Comparison of ENCODE assay signal across 22 mouse cellular contexts in genomic region chr17:48645056-48645455, GRCm38 (mm10).
DNase-seq lines count a peak whose midpoint lies in the region; ATAC-seq and TF ChIP-seq lines count a peak whose summit lies in the region.
"Had no signal": no experiment of that assay in that cellular context is flagged by ENCODE, and none has a peak within 500 bp of the region (broad histone marks: within the 10 kb centered on the region; RNA-seq: fewer than 3 reads in every experiment).

No protein-coding gene starts in this region.

- H3K4me1 ChIP-seq in forebrain, embryonic 16.5 days (replicated peaks; ENCODE audit: control insufficient read depth, insufficient read depth, low read length), result no peaks in the 10 kb centered on the region
- peaks cover 3% of the 10 kb centered on the region; the same call in 1 of the 2 replicates for H3K4me1 ChIP-seq in forebrain, embryonic 12.5 days
- H3K4me1 ChIP-seq in lung, embryonic 14.5 days (ENCODE audit: insufficient read depth), result no peaks in the 10 kb centered on the region
- H3K4me1 ChIP-seq in embryonic facial prominence, embryonic 14.5 days (ENCODE audit: control insufficient read depth, insufficient read depth, low read length), result no peaks in the 10 kb centered on the region
- H3K4me1 ChIP-seq: embryonic facial prominence, embryonic 15.5 days; forebrain, embryonic 15.5 days; hindbrain, embryonic 13.5 days had no signal

- no peak overlapping the region for H3K9ac ChIP-seq in forebrain, embryonic 16.5 days (replicated peaks; ENCODE audit: low read depth, low read length)
- H3K9ac ChIP-seq in forebrain, embryonic 12.5 days, result no peak overlapping the region
- no peak overlapping the region for H3K9ac ChIP-seq in lung, embryonic 14.5 days
- no peak overlapping the region for H3K9ac ChIP-seq in embryonic facial prominence, embryonic 14.5 days (ENCODE audit: low read depth, low read length)
- H3K9ac ChIP-seq: embryonic facial prominence, embryonic 15.5 days; forebrain, embryonic 15.5 days; hindbrain, embryonic 13.5 days had no signal

- 80% methylated on average over 1 of the region's 1 CpGs for WGBS in forebrain, embryonic 16.5 days
- WGBS in forebrain, embryonic 12.5 days, result 91% methylated on average over 1 of the region's 1 CpGs
- 88% methylated on average over 1 of the region's 1 CpGs for WGBS in lung, embryonic 14.5 days
- WGBS in embryonic facial prominence, embryonic 14.5 days, result 62% methylated on average over 1 of the region's 1 CpGs

- H3K4me2 ChIP-seq in forebrain, embryonic 16.5 days (ENCODE audit: low read length), result no peak overlapping the region
- no peak overlapping the region for H3K4me2 ChIP-seq in forebrain, embryonic 12.5 days
- no peak overlapping the region for H3K4me2 ChIP-seq in lung, embryonic 14.5 days
- no peak overlapping the region for H3K4me2 ChIP-seq in embryonic facial prominence, embryonic 14.5 days (ENCODE audit: low read depth, low read length)
- H3K4me2 ChIP-seq: embryonic facial prominence, embryonic 15.5 days; forebrain, embryonic 15.5 days; heart, embryonic 11.5 days; hindbrain, embryonic 13.5 days had no signal

- H3K27me3 ChIP-seq in forebrain, embryonic 16.5 days (replicated peaks; ENCODE audit: control insufficient read depth, insufficient read depth, low read length), result no peaks in the 10 kb centered on the region
- no peaks in the 10 kb centered on the region for H3K27me3 ChIP-seq in forebrain, embryonic 12.5 days
- no peaks in the 10 kb centered on the region for H3K27me3 ChIP-seq in lung, embryonic 14.5 days (ENCODE audit: insufficient read depth, low read length)
- no peaks in the 10 kb centered on the region for H3K27me3 ChIP-seq in embryonic facial prominence, embryonic 14.5 days (replicated peaks; ENCODE audit: control insufficient read depth, insufficient read depth, low read length)
- H3K27me3 ChIP-seq: embryonic facial prominence, embryonic 15.5 days; forebrain, embryonic 15.5 days; hindbrain, embryonic 13.5 days had no signal

- H3K4me3 ChIP-seq in forebrain, embryonic 16.5 days (replicated peaks; ENCODE audit: low read length), result no peak overlapping the region
- no peak overlapping the region for H3K4me3 ChIP-seq in forebrain, embryonic 12.5 days (replicated peaks)
- no peak overlapping the region for H3K4me3 ChIP-seq in lung, embryonic 14.5 days (ENCODE audit: low read depth, low read length)
- H3K4me3 ChIP-seq in embryonic facial prominence, embryonic 14.5 days (ENCODE audit: low read depth, low read length), result no peak overlapping the region
- H3K4me3 ChIP-seq: embryonic facial prominence, embryonic 15.5 days; forebrain, embryonic 15.5 days; gastrocnemius, adult 2 months; hindbrain, embryonic 13.5 days had no signal

- TF ChIP-seq CTCF in lung, embryonic 14.5 days (IDR thresholded peaks at IDR 0.05; ENCODE audit: low read depth), result no peak

- 0 out of 2 replicates have a peak, but pooled peaks have one; percentile 28 for ATAC-seq in forebrain, embryonic 16.5 days
- ATAC-seq in forebrain, embryonic 12.5 days (ENCODE audit: low FRiP score), result no peak
- no peak for ATAC-seq in lung, embryonic 14.5 days (ENCODE audit: insufficient read depth)
- no peak for ATAC-seq in embryonic facial prominence, embryonic 14.5 days (ENCODE audit: low read depth)
- no peak for ATAC-seq in CD4-positive, CD25-positive, alpha-beta regulatory T cell, adult 4 months
- ATAC-seq: activated CD4-positive, CD25-positive, alpha-beta regulatory T cell, adult 4 months; forebrain, embryonic 15.5 days; hindbrain, embryonic 16.5 days; inflammation-experienced regulatory T-cells, adult 6 months; intestine, embryonic 16.5 days had no signal

- H3K27ac ChIP-seq in forebrain, embryonic 16.5 days (ENCODE audit: low read length), result no peak overlapping the region
- H3K27ac ChIP-seq in forebrain, embryonic 12.5 days, result no peak overlapping the region
- H3K27ac ChIP-seq in lung, embryonic 14.5 days (ENCODE audit: low read depth), result no peak overlapping the region
- no peak overlapping the region for H3K27ac ChIP-seq in embryonic facial prominence, embryonic 14.5 days (replicated peaks; ENCODE audit: low read depth, low read length)
- H3K27ac ChIP-seq: embryonic facial prominence, embryonic 15.5 days; forebrain, embryonic 15.5 days; gastrocnemius, adult 2 months; hindbrain, embryonic 13.5 days had no signal

- DNase-seq in lung, embryonic 14.5 days, result peak; percentile 8
- no peak for DNase-seq in lung, postnatal 36 days
- peak; percentile 56 for DNase-seq in embryonic facial prominence, embryonic 14.5 days (ENCODE audit: low spot score)
- DNase-seq: adrenal gland, adult 8-10 months; adrenal gland, postnatal 25 days; cerebellum, adult 18-20 months; cerebellum, adult 9-11 months; cerebellum, postnatal 25 days; gastrocnemius, adult 2 months; gastrocnemius, postnatal 14 days; kidney, adult 18-20 months had no signal

- H3K9me3 ChIP-seq in forebrain, embryonic 16.5 days (ENCODE audit: control insufficient read depth, low read length), result no peaks in the 10 kb centered on the region
- no peaks in the 10 kb centered on the region for H3K9me3 ChIP-seq in forebrain, embryonic 12.5 days
- no peaks in the 10 kb centered on the region for H3K9me3 ChIP-seq in lung, embryonic 14.5 days (ENCODE audit: low read depth, low read length)
- 0 out of 2 replicates have a peak, but pooled peaks cover 5% of the 10 kb centered on the region for H3K9me3 ChIP-seq in embryonic facial prominence, embryonic 14.5 days (ENCODE audit: control insufficient read depth, low read length)
- H3K9me3 ChIP-seq: embryonic facial prominence, embryonic 15.5 days; forebrain, embryonic 15.5 days; hindbrain, embryonic 13.5 days had no signal

- no peaks in the 10 kb centered on the region for H3K36me3 ChIP-seq in forebrain, embryonic 16.5 days (ENCODE audit: control insufficient read depth, insufficient read depth)
- no peaks in the 10 kb centered on the region for H3K36me3 ChIP-seq in forebrain, embryonic 12.5 days (replicated peaks)
- H3K36me3 ChIP-seq in lung, embryonic 14.5 days (ENCODE audit: insufficient read depth), result no peaks in the 10 kb centered on the region
- no peaks in the 10 kb centered on the region for H3K36me3 ChIP-seq in embryonic facial prominence, embryonic 14.5 days (ENCODE audit: control insufficient read depth, insufficient read depth, low read length)
- H3K36me3 ChIP-seq: embryonic facial prominence, embryonic 15.5 days; forebrain, embryonic 15.5 days; hindbrain, embryonic 13.5 days had no signal
